Mouse (Mus musculus) neural tube, embryonic 11.5 days (tissue): ENCODE measurements around the gene Hps1. TPM values are rescaled to one million over a fixed set of nuclear protein-coding genes. Genes with fewer than 3 reads are reported as not detected.

Source experiments
- ATAC-seq: fragments of 200-750 bp; cut with Nextera tagmentation; 2 replicates; pipeline ENCODE4 v1.8.0; 2017; ENCODE audit warnings: moderate number of reproducible peaks, mild to moderate bottlenecking, moderate TSS enrichment, moderate library complexity; ENCODE audit not compliant: insufficient read depth, low FRiP score, low TSS enrichment
- DNase-seq: peaks from one replicate; pipeline ENCODE4 v3.0.0-alpha.2; 2015; ENCODE audit warnings: low spot score
- H3K27ac ChIP-seq: fragments of 300-500 bp; sonication (generic); 2 replicates; pipeline ENCODE4 v1.5.1; 2014; ENCODE audit warnings: low read depth, mild to moderate bottlenecking, low read length
- H3K27me3 ChIP-seq: fragments of 300-500 bp; sonication (generic); 2 replicates; pipeline ENCODE4 v1.6.1; 2014; ENCODE audit warnings: mild to moderate bottlenecking, low read length, mixed read lengths; ENCODE audit not compliant: control insufficient read depth, insufficient read depth
- H3K36me3 ChIP-seq: fragments of 300-500 bp; sonication (generic); 2 replicates; pipeline ENCODE4 v1.6.1; 2014; ENCODE audit warnings: mild to moderate bottlenecking, low read length, moderate library complexity, mixed read lengths; ENCODE audit not compliant: control insufficient read depth, insufficient read depth
- H3K4me1 ChIP-seq: fragments of 300-500 bp; sonication (generic); 2 replicates; pipeline ENCODE4 v1.6.1; 2014; ENCODE audit warnings: low read length, mixed read lengths; ENCODE audit not compliant: control insufficient read depth, insufficient read depth
- H3K4me2 ChIP-seq: fragments of 300-500 bp; sonication (generic); 2 replicates; pipeline ENCODE4 v1.6.1; 2014; ENCODE audit warnings: low read depth, mild to moderate bottlenecking, moderate library complexity
- H3K4me3 ChIP-seq: fragments of 300-500 bp; sonication (generic); 2 replicates; pipeline ENCODE4 v1.5.1; 2014; ENCODE audit warnings: low read depth, low read length
- H3K9ac ChIP-seq: fragments of 300-500 bp; sonication (generic); 2 replicates; pipeline ENCODE4 v1.6.1; 2014; ENCODE audit warnings: mild to moderate bottlenecking, low read length
- H3K9me3 ChIP-seq: fragments of 300-500 bp; sonication (generic); 2 replicates; pipeline ENCODE4 v1.6.1; 2016; ENCODE audit warnings: low read length; ENCODE audit not compliant: control insufficient read depth
- WGBS: fragments of 180-500 bp; shearing (Covaris S2); extraction: QIAGEN DNeasy Blood & Tissue Kit; methylation state at CpG from one replicate; pipeline ENCODE4 v1.1.7; 2014; 5-methylcytosine and 5-hydroxymethylcytosine counted together
- polyA plus RNA-seq: library from polyadenylated mRNA; unstranded; fragments of >200 nt; fragmentation: Nextera tagmentation; extraction: Ambion mirVana; gene quantifications from 2 replicates; pipeline ENCODE4 v1.2.1, GENCODE M21; 2014

Gene Hps1
- polyA plus RNA-seq, 1 experiment from 2014 or later, result 14.2 TPM

- WGBS, result 81% methylated on average over 11 of the region's 11 CpGs
- ATAC-seq (no peak), DNase-seq (no peak)
- no peak overlapping the region for H3K27ac ChIP-seq
- no peaks in the 10 kb centered on the region for H3K36me3 ChIP-seq
- no peaks in the 10 kb centered on the region for H3K27me3 ChIP-seq
- no peak overlapping the region for H3K9ac ChIP-seq
- no peak overlapping the region for H3K4me2 ChIP-seq
- H3K4me3 ChIP-seq, result no peak overlapping the region
- H3K4me1 ChIP-seq, result peaks cover 13% of the 10 kb centered on the region
- no peaks in the 10 kb centered on the region for H3K9me3 ChIP-seq
Observed at GRCm38 (mm10) chr19:42750196-42750595, 29.6 kb downstream of the Hps1 start.

DNA sequence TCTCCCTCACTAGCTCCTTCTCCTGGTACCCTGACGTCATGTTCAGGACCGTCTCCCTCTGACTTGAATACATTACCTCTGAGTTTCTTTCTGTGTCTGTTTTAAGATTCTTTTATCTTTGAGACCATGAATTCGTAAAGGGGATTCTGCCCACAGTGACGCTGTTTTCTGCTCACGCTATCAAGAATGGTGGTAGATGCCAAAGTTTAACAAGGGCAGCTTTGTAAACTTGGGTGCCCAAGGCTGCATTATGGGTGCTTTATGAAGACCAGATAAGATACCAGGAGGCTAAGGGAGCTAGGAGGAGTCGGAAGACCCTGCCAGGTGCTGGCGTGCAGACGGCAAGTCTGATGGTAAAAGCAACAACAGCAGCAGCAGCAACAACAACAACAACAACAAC lies 33.1 kb downstream of the Hps1 start:
- Histone ChIP-seq H3K27ac (no peak overlapping the region), H3K4me1 (no peaks in the 10 kb centered on the region), H3K27me3 (no peaks in the 10 kb centered on the region), H3K9me3 (no peaks in the 10 kb centered on the region), H3K9ac (no peak overlapping the region), H3K4me3 (no peak overlapping the region), H3K4me2 (no peak overlapping the region), H3K36me3 (no peaks in the 10 kb centered on the region)
- ATAC-seq (no peak), DNase-seq (no peak)
- whole genome bisulfite sequencing, result 94% methylated on average over 8 of the region's 8 CpGs

DNA sequence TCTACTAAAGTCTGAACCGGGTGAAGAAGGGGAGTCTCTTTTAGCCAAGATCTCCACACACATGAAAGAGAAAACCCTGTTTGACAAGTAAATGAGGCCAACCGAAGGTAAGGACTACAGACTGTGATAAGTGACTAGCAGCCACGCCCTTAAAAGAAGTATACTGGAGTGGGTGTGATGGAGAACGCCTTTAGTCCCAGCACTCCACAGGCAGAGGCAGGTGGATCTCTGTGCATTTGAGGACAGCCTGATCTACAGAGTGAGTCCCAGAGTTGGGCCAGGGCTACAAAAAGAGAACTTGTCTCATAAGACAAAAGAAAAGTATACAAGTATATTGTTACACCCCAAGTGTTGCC lies 33.9 kb downstream of the Hps1 start:
- H3K27me3 ChIP-seq, result no peaks in the 10 kb centered on the region
- H3K9ac ChIP-seq, result no peak overlapping the region
- 86% methylated on average over 4 of the region's 4 CpGs for WGBS
- H3K4me1 ChIP-seq, result no peaks in the 10 kb centered on the region
- ATAC-seq (no peak), DNase-seq (no peak)
- H3K4me3 ChIP-seq, result no peak overlapping the region
- H3K27ac ChIP-seq, result no peak overlapping the region
- H3K4me2 ChIP-seq, result no peak overlapping the region
- H3K36me3 ChIP-seq, result no peaks in the 10 kb centered on the region
- no peaks in the 10 kb centered on the region for H3K9me3 ChIP-seq

GRCm38 (mm10) chr19:42745084-42745868 lies 34.5 kb downstream of the Hps1 start:
- Histone ChIP-seq H3K9ac (no peak overlapping the region), H3K36me3 (no peaks in the 10 kb centered on the region)

DNA sequence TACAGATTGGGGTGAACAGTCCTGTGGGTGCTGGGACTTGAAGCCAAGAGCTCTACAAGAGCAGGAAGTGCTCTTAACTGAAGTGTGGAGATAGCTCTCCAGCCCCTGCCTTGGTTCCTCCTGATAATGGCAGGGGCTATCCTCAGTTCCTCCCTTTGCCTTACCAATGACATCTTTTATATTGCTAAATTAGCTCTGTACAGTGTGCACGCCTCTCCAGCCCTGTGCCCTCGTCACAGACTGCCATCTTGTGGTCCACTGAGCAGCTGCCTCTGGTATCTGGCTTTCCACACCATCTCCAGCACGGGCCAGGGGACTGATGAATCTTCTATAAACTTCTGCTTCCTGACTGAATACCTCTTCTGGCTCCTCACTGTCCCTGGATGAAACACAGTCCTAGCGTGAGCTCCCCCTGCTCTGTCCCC lies 35.6 kb downstream of the Hps1 start:
- Histone ChIP-seq H3K27me3 (no peaks in the 10 kb centered on the region), H3K27ac (no peak overlapping the region), H3K9me3 (no peaks in the 10 kb centered on the region), H3K4me3 (no peak overlapping the region), H3K9ac (no peak overlapping the region), H3K4me2 (no peak overlapping the region), H3K36me3 (no peaks in the 10 kb centered on the region), H3K4me1 (no peaks in the 10 kb centered on the region)
- peak; percentile 48; the same call in 1 of the 2 replicates for ATAC-seq
- WGBS, result 25% methylated on average over 4 of the region's 4 CpGs
- DNase-seq, result peak; percentile 69

More at GRCm38 (mm10) chr19:42745084-42745868, 34.5 kb downstream of the Hps1 start:
- Histone ChIP-seq H3K4me1 (no peaks in the 10 kb centered on the region), H3K27ac (no peak overlapping the region), H3K4me3 (no peak overlapping the region), H3K4me2 (no peak overlapping the region), H3K27me3 (no peaks in the 10 kb centered on the region), H3K9me3 (no peaks in the 10 kb centered on the region)
- 70% methylated on average over 9 of the region's 9 CpGs for WGBS
- no peak for ATAC-seq
- no peak for DNase-seq

DNA sequence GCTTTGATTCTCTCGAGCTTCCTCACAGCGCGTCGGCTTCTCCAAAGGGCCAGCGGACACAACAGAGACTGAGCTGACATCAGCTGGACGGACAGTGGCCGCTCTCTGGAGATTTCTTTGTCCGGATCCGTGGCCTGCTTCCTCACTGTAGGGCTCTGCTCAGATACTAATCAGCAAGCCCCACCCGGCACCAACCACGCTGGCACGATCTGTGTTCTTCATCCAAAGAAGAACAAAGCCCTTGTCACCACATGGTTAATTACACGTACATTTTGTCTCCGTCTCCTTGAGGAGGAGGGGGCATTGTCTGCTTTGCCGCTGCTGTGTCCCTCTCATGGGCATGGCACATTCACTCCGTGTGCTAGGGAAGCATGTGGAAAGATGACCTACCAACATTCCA lies 36.5 kb downstream of the Hps1 start:
- Histone ChIP-seq H3K9me3 (no peaks in the 10 kb centered on the region), H3K27ac (no peak overlapping the region), H3K36me3 (no peaks in the 10 kb centered on the region), H3K4me3 (no peak overlapping the region), H3K4me1 (no peaks in the 10 kb centered on the region), H3K9ac (no peak overlapping the region), H3K4me2 (no peak overlapping the region), H3K27me3 (no peaks in the 10 kb centered on the region)
- DNase-seq, result peak; percentile 35
- WGBS, result 61% methylated on average over 16 of the region's 16 CpGs
- no peak for ATAC-seq

DNA sequence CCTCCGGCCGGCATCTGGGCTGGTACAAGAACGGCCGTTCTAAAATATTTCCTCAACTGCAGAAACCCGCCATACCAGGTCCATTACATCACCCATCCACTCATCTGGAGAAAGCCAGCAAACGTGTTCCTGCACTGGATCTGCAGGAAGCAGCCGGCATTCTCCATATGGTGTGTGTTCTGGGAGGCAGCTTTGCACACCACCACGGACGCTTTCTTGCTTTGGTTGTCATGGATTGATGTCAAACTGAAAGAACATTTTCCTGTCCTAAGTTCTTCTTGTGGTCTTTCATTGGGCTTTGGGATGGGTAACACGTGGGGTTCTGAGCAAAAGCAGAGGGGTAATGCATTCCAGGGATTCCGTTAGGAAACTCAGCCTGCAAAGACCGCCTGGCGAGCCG lies 37.9 kb downstream of the Hps1 start:
- Histone ChIP-seq H3K4me2 (no peak overlapping the region), H3K4me1 (no peaks in the 10 kb centered on the region), H3K27ac (no peak overlapping the region), H3K27me3 (no peaks in the 10 kb centered on the region), H3K4me3 (no peak overlapping the region), H3K9me3 (no peaks in the 10 kb centered on the region), H3K36me3 (no peaks in the 10 kb centered on the region), H3K9ac (no peak overlapping the region)
- WGBS, result 77% methylated on average over 14 of the region's 14 CpGs
- ATAC-seq (no peak), DNase-seq (no peak)

GRCm38 (mm10) chr19:42740163-42740899 lies 39.4 kb downstream of the Hps1 start:
- Histone ChIP-seq H3K4me1 (no peaks in the 10 kb centered on the region), H3K27ac (no peak overlapping the region), H3K4me2 (no peak overlapping the region), H3K36me3 (no peaks in the 10 kb centered on the region), H3K4me3 (no peak overlapping the region), H3K9me3 (no peaks in the 10 kb centered on the region), H3K9ac (no peak overlapping the region), H3K27me3 (no peaks in the 10 kb centered on the region)
- no peak for DNase-seq
- ATAC-seq, result no peak
- WGBS, result 62% methylated on average over 8 of the region's 8 CpGs

DNA sequence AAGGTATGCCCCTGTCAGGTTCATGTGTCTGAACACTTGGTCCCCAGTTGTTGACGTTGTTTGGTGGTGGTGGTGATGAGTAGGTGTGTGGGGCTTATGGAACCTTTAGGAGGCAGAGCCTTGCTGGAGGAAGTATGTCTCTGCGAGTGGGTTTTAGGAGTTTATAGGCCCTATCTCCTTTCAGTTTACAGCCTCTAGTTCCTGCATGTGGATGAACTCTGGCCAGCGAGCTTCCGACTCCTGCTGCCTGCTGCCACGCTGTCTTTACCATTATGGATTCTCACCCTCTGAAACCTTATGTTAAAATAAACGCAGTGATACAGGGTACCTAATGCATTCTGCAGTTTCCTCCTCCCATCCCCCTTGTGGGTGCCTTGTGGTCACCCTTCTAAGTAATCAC lies 40.0 kb downstream of the Hps1 start:
- DNase-seq (no peak), ATAC-seq (no peak)
- Histone ChIP-seq H3K36me3 (no peaks in the 10 kb centered on the region), H3K4me3 (no peak overlapping the region), H3K9me3 (no peaks in the 10 kb centered on the region), H3K27ac (no peak overlapping the region), H3K4me2 (no peak overlapping the region), H3K4me1 (no peaks in the 10 kb centered on the region), H3K9ac (no peak overlapping the region), H3K27me3 (no peaks in the 10 kb centered on the region)
- 68% methylated on average over 6 of the region's 6 CpGs for WGBS
